Mouse (Mus musculus): ENCODE data around the gene Slc27a1. TPM values are rescaled to one million over a fixed set of nuclear protein-coding genes. Genes with fewer than 3 reads are reported as not detected.

The Slc27a1 gene
- polyA plus RNA-seq, 1 experiment from 2014 or later = 16.7 TPM

DNA sequence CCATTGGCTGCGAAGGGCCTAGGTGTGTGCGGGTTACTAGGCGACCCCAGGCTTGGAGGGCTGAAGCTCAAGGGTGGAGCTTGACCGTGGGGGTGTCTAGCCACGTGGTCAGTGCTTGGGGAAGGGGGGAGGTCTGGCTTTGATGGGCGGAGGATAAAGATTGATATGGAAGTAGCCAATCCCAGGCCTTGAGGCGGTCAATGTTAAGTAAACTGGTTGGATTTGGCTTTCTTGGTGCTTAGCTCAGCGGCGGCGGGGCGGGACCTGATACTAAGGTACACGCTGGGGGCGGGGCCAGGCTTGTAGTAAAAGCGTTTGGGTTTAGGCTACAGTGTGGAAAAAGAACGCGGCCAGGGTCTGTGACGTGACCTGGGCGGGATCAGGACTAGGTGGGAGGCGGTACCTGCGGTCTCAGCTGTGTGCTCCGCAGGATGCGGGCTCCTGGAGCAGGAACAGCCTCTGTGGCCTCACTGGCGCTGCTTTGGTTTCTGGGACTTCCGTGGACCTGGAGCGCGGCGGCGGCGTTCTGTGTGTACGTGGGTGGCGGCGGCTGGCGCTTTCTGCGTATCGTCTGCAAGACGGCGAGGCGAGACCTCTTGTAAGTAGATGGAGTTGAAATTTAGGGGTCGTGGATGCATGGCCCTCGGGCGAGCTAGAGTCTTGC, 1.7 kb downstream of the Slc27a1 start:
- peak overlapping the region; percentile 65 for H3K4me3 ChIP-seq (ENCODE audit: low read depth, low read length)
- H3K9ac ChIP-seq (ENCODE audit: low read length) = peak overlapping the region; percentile 56
- peaks cover 8% of the 10 kb centered on the region; the same call in 1 of the 2 replicates for H3K4me1 ChIP-seq (ENCODE audit: control insufficient read depth, insufficient read depth, low read length)
- peak; percentile 89 for ATAC-seq (ENCODE audit: insufficient number of reproducible peaks, low FRiP score, low TSS enrichment, low read depth)
- peak overlapping the region; percentile 86 for H3K4me2 ChIP-seq (ENCODE audit: low read depth, severe bottlenecking)
- no peaks in the 10 kb centered on the region for H3K9me3 ChIP-seq (ENCODE audit: control insufficient read depth, low read length)
- DNase-seq (ENCODE audit: low spot score) = peak; percentile 93
- under 1% methylated on average over 41 of the region's 41 CpGs for WGBS
- no peak overlapping the region for H3K27ac ChIP-seq (replicated peaks; ENCODE audit: low read depth, low read length)
- peaks cover 12% of the 10 kb centered on the region; the same call in 1 of the 2 replicates for H3K27me3 ChIP-seq (ENCODE audit: control insufficient read depth, insufficient read depth, low read length)
- no peaks in the 10 kb centered on the region for H3K36me3 ChIP-seq (ENCODE audit: control insufficient read depth, insufficient read depth, low read length)

DNA sequence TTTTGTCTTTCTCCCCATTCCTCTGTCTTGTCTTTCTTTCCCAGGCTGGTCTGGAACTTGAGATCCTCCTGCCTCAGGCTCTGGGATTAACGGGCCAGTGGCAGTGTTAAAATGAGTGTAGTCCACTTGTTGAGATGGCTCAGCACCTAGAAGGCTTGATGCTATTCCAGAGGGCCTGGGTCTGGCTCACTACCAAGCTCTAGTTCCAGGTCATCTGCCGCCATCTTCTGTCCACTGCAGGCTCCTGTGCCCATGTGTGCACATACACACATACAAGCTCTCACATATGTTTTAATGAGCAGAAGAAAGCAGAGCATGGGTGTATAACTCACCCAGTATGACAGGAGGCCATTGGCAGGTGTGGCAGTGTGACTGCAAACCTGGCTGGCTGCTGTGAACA, 3.4 kb downstream of the Slc27a1 start:
- H3K9ac ChIP-seq (ENCODE audit: low read length) = no peak overlapping the region
- H3K4me3 ChIP-seq (ENCODE audit: low read depth, low read length) = no peak overlapping the region
- DNase-seq (ENCODE audit: low spot score) = no peak
- H3K36me3 ChIP-seq (ENCODE audit: control insufficient read depth, insufficient read depth, low read length) = no peaks in the 10 kb centered on the region
- H3K27ac ChIP-seq (replicated peaks; ENCODE audit: low read depth, low read length) = no peak overlapping the region
- 90% methylated on average over 2 of the region's 2 CpGs for WGBS
- no peaks in the 10 kb centered on the region for H3K9me3 ChIP-seq (ENCODE audit: control insufficient read depth, low read length)
- no peak for ATAC-seq (ENCODE audit: insufficient number of reproducible peaks, low FRiP score, low TSS enrichment, low read depth)
- H3K4me2 ChIP-seq (ENCODE audit: low read depth, severe bottlenecking) = no peak overlapping the region
- peaks cover 8% of the 10 kb centered on the region; the same call in 1 of the 2 replicates for H3K4me1 ChIP-seq (ENCODE audit: control insufficient read depth, insufficient read depth, low read length)
- peaks cover 12% of the 10 kb centered on the region; the same call in 1 of the 2 replicates for H3K27me3 ChIP-seq (ENCODE audit: control insufficient read depth, insufficient read depth, low read length)

DNA sequence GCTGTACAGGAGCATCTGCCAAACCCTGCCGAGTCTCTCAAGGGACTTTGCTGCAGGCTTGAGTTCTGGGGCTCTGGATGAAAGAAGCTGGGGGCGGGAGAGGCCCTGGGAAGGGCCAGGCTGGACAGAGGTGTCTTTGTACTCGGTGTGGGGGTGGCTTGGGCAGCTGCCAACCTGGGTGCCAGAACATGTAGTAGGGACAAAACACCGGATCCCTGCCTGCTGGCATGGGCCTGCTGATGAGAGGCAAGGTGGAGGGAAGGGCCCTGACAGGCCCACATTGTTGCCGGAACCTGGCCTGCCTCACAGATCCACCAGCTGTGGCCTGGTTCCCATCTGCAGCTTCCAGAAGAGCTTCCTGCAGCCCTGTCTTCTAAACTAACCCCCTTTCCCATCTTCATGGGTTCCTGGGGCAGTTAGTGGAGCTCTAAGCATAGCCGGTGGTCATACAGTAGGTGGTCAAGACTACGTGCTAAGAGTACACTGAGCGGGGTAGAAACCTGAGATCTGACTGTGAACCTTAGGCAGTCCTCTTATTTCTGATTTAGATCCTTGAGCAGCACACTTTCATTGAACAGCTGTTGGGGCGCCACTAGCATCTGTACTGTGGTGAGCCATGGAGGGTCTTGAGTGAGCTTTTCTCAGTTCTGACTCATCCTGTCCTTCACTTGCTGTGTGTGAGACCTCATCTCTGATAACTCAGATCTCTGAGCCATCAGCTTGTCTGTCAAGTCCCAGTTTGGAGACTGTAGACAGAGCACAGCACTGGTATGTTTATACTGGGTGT, 4.4 kb downstream of the Slc27a1 start:
- H3K9ac ChIP-seq (ENCODE audit: low read length) = no peak overlapping the region
- H3K4me3 ChIP-seq (ENCODE audit: low read depth, low read length) = no peak overlapping the region
- H3K27ac ChIP-seq (replicated peaks; ENCODE audit: low read depth, low read length) = no peak overlapping the region
- no peaks in the 10 kb centered on the region for H3K36me3 ChIP-seq (ENCODE audit: control insufficient read depth, insufficient read depth, low read length)
- no peak overlapping the region for H3K4me2 ChIP-seq (ENCODE audit: low read depth, severe bottlenecking)
- H3K27me3 ChIP-seq (ENCODE audit: control insufficient read depth, insufficient read depth, low read length) = peaks cover 7% of the 10 kb centered on the region; the same call in 1 of the 2 replicates
- H3K9me3 ChIP-seq (ENCODE audit: control insufficient read depth, low read length) = no peaks in the 10 kb centered on the region
- ATAC-seq (ENCODE audit: insufficient number of reproducible peaks, low FRiP score, low TSS enrichment, low read depth) = no peak
- no peak for DNase-seq (ENCODE audit: low spot score)
- H3K4me1 ChIP-seq (ENCODE audit: control insufficient read depth, insufficient read depth, low read length) = peaks cover 8% of the 10 kb centered on the region; the same call in 1 of the 2 replicates
- WGBS = 87% methylated on average over 9 of the region's 9 CpGs

DNA sequence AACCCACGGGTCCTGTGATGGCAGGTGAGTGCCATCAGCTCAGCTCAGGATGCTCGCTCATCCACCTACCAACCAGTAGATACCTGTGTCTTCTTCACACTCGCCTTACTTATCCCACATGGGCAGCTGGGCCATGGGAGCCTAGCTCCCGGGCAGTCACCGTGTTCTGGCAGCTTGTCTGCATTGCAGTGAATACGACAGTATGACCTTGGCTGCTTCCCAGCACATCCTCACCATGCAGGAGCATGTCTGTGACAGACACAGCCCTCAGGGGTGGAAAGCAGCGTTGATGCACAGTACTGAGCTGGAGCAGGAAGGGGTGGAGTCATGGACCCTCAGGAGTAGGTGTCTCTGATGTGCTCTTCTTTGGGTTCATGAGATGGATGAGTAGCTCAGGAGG, 5.7 kb downstream of the Slc27a1 start:
- H3K4me1 ChIP-seq (ENCODE audit: control insufficient read depth, insufficient read depth, low read length) = 0 out of 2 replicates have a peak, but pooled peaks cover 3% of the 10 kb centered on the region
- ATAC-seq (ENCODE audit: insufficient number of reproducible peaks, low FRiP score, low TSS enrichment, low read depth) = no peak
- H3K9ac ChIP-seq (ENCODE audit: low read length) = no peak overlapping the region
- no peaks in the 10 kb centered on the region for H3K36me3 ChIP-seq (ENCODE audit: control insufficient read depth, insufficient read depth, low read length)
- DNase-seq (ENCODE audit: low spot score) = no peak
- no peaks in the 10 kb centered on the region for H3K27me3 ChIP-seq (ENCODE audit: control insufficient read depth, insufficient read depth, low read length)
- H3K4me2 ChIP-seq (ENCODE audit: low read depth, severe bottlenecking) = no peak overlapping the region
- 76% methylated on average over 7 of the region's 7 CpGs for WGBS
- H3K27ac ChIP-seq (replicated peaks; ENCODE audit: low read depth, low read length) = no peak overlapping the region
- no peak overlapping the region for H3K4me3 ChIP-seq (ENCODE audit: low read depth, low read length)
- H3K9me3 ChIP-seq (ENCODE audit: control insufficient read depth, low read length) = no peaks in the 10 kb centered on the region

DNA sequence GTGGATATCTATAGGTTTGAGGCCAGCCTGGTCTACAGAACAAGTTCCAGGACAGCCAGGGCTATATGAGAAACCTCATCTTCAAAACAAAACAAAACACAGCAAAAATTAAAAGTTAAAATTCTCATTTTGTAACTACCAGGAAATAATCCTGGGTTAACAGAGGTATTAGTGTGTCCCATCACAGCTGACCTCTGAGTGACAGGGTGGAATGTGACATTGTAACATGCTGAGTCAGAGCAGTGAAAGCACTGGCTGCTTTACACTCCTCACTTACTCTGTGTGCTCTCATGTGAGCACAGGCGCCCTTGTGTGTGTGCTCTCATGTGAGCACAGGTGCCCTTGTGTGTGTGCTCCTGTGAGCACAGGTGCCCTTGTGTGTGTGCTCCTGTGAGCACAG, 6.3 kb downstream of the Slc27a1 start:
- H3K27me3 ChIP-seq (ENCODE audit: control insufficient read depth, insufficient read depth, low read length) = no peaks in the 10 kb centered on the region
- H3K27ac ChIP-seq (replicated peaks; ENCODE audit: low read depth, low read length) = no peak overlapping the region
- ATAC-seq (ENCODE audit: insufficient number of reproducible peaks, low FRiP score, low TSS enrichment, low read depth) (no peak), DNase-seq (ENCODE audit: low spot score) (no peak)
- H3K4me3 ChIP-seq (ENCODE audit: low read depth, low read length) = no peak overlapping the region
- H3K9ac ChIP-seq (ENCODE audit: low read length) = no peak overlapping the region
- H3K36me3 ChIP-seq (ENCODE audit: control insufficient read depth, insufficient read depth, low read length) = no peaks in the 10 kb centered on the region
- WGBS = 74% methylated on average over 1 of the region's 1 CpGs
- H3K9me3 ChIP-seq (ENCODE audit: control insufficient read depth, low read length) = no peaks in the 10 kb centered on the region
- H3K4me1 ChIP-seq (ENCODE audit: control insufficient read depth, insufficient read depth, low read length) = 0 out of 2 replicates have a peak, but pooled peaks cover 3% of the 10 kb centered on the region
- no peak overlapping the region for H3K4me2 ChIP-seq (ENCODE audit: low read depth, severe bottlenecking)

DNA sequence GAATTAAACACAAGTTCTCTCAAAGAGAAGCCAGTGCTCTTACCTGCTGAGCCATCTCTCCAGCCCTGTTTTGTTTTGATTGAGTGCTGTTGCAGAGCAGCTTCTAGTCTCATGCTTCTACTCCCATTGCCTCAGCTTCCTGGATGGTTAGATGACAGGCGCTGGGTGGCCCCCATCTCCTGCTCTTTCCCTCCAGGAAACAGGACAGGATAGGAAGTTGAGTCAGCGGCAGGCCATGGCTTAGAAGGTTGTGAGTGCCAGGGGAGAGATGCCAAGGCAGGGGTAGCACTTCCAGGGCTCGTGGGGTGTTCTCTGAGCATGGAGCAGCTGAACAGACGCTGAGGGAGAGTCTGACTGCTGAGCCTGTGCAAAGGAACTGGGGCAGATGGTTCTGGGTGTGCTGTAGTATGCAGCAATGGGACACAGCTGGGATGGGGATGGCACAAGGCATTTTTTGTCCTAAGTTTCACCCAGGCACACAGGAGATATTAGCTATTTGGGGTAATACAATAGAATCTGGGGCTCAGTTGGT, 9.2 kb downstream of the Slc27a1 start:
- Histone ChIP-seq H3K4me2 (ENCODE audit: low read depth, severe bottlenecking) (no peak overlapping the region), H3K9ac (ENCODE audit: low read length) (no peak overlapping the region), H3K27ac (replicated peaks; ENCODE audit: low read depth, low read length) (no peak overlapping the region), H3K4me1 (ENCODE audit: control insufficient read depth, insufficient read depth, low read length) (no peaks in the 10 kb centered on the region), H3K36me3 (ENCODE audit: control insufficient read depth, insufficient read depth, low read length) (no peaks in the 10 kb centered on the region), H3K9me3 (ENCODE audit: control insufficient read depth, low read length) (no peaks in the 10 kb centered on the region), H3K4me3 (ENCODE audit: low read depth, low read length) (no peak overlapping the region), H3K27me3 (ENCODE audit: control insufficient read depth, insufficient read depth, low read length) (no peaks in the 10 kb centered on the region)
- 80% methylated on average over 4 of the region's 4 CpGs for WGBS
- DNase-seq (ENCODE audit: low spot score) = no peak
- ATAC-seq (ENCODE audit: insufficient number of reproducible peaks, low FRiP score, low TSS enrichment, low read depth) = no peak

DNA sequence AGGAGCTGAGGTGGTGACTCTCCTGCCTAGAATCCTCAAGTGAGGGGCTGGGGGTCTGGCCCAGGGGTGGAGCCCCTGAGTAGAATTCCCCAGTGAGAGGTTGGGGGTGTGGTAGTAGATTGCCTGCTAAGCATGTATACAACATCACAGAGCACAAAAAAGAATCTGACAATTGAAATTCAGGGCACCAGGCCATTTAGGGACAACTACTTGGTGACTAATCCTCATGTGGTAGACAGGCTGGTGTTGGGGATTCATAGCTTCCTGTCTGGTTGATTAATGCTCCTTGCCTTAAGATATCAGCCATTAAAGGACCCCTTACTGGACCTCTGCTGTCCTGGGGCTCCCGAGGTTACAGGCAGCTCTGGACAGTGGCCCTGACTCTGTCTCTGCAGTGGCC, 10.3 kb downstream of the Slc27a1 start:
- no peaks in the 10 kb centered on the region for H3K27me3 ChIP-seq (ENCODE audit: control insufficient read depth, insufficient read depth, low read length)
- H3K4me1 ChIP-seq (ENCODE audit: control insufficient read depth, insufficient read depth, low read length) = no peaks in the 10 kb centered on the region
- ATAC-seq (ENCODE audit: insufficient number of reproducible peaks, low FRiP score, low TSS enrichment, low read depth) = no peak
- 61% methylated on average over 1 of the region's 1 CpGs for whole genome bisulfite sequencing
- H3K36me3 ChIP-seq (ENCODE audit: control insufficient read depth, insufficient read depth, low read length) = no peaks in the 10 kb centered on the region
- no peak overlapping the region for H3K4me2 ChIP-seq (ENCODE audit: low read depth, severe bottlenecking)
- DNase-seq (ENCODE audit: low spot score) = no peak
- no peak overlapping the region for H3K27ac ChIP-seq (replicated peaks; ENCODE audit: low read depth, low read length)
- H3K9ac ChIP-seq (ENCODE audit: low read length) = no peak overlapping the region
- no peak overlapping the region for H3K4me3 ChIP-seq (ENCODE audit: low read depth, low read length)
- H3K9me3 ChIP-seq (ENCODE audit: control insufficient read depth, low read length) = no peaks in the 10 kb centered on the region

DNA sequence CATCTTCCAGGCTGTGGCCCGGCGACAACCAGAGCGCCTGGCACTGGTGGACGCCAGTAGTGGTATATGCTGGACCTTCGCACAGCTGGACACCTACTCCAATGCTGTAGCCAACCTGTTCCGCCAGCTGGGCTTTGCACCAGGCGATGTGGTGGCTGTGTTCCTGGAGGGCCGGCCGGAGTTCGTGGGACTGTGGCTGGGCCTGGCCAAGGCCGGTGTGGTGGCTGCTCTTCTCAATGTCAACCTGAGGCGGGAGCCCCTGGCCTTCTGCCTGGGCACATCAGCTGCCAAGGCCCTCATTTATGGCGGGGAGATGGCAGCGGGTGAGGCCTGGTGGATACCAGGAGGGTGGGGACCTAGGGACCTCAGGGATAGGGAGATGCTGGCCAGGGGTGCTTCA, 10.8 kb downstream of the Slc27a1 start:
- no peaks in the 10 kb centered on the region for H3K27me3 ChIP-seq (ENCODE audit: control insufficient read depth, insufficient read depth, low read length)
- DNase-seq (ENCODE audit: low spot score) (no peak), ATAC-seq (ENCODE audit: insufficient number of reproducible peaks, low FRiP score, low TSS enrichment, low read depth) (no peak)
- H3K9ac ChIP-seq (ENCODE audit: low read length) = no peak overlapping the region
- H3K9me3 ChIP-seq (ENCODE audit: control insufficient read depth, low read length) = no peaks in the 10 kb centered on the region
- H3K4me1 ChIP-seq (ENCODE audit: control insufficient read depth, insufficient read depth, low read length) = no peaks in the 10 kb centered on the region
- H3K27ac ChIP-seq (replicated peaks; ENCODE audit: low read depth, low read length) = no peak overlapping the region
- H3K4me3 ChIP-seq (ENCODE audit: low read depth, low read length) = no peak overlapping the region
- H3K36me3 ChIP-seq (ENCODE audit: control insufficient read depth, insufficient read depth, low read length) = no peaks in the 10 kb centered on the region
- 90% methylated on average over 14 of the region's 14 CpGs for WGBS
- H3K4me2 ChIP-seq (ENCODE audit: low read depth, severe bottlenecking) = no peak overlapping the region
